Mouse (Mus musculus) kidney, adult 2 months (tissue): ENCODE data around the gene Gm13271.
"Not testable (repeated sequence)": the region's sequence is repeated elsewhere in the genome, so short reads cannot be mapped to it uniquely, and the experiment has no call there.

Experiments used
- CTCF ChIP-seq: fragments of 200-500 bp; conservative IDR thresholded peaks from 2 replicates; pipeline ENCODE4 v1.5.1; 2011; ENCODE audit warnings: low read depth, mild to moderate bottlenecking, control low read depth, low read length, moderate library complexity, mixed read lengths; ENCODE audit not compliant: insufficient read depth, insufficient read length
- POLR2A ChIP-seq: fragments of 200-500 bp; IDR thresholded peaks from one replicate; pipeline ENCODE4 v1.6.1; 2011; ENCODE audit warnings: low read depth, low read length, control low read depth

- TF ChIP-seq CTCF, result 0 out of 2 replicates have a peak, but pooled peaks have one; percentile 38
- TF ChIP-seq POLR2A, result not testable (repeated sequence)
Observed at GRCm38 (mm10) chr4:88763384-88764018, 8.8 kb downstream of the Gm13271 start.
